In genomic region chr1:51968994-51969393, GRCm38 (mm10) we compare ENCODE assay signal across 13 mouse cellular contexts. TPM values are rescaled to one million over a fixed set of nuclear protein-coding genes. Genes with fewer than 3 reads are reported as not detected.
A peak's percentile ranks its signal among the peaks of the same experiment; 100 is the strongest.
DNase-seq lines count a peak whose midpoint lies in the region; ATAC-seq and TF ChIP-seq lines count a peak whose summit lies in the region.
"Had no signal": no experiment of that assay in that cellular context is flagged by ENCODE, and none has a peak within 500 bp of the region (broad histone marks: within the 10 kb centered on the region; RNA-seq: fewer than 3 reads in every experiment).

No protein-coding gene starts in this region.

- H3K4me2 ChIP-seq in forebrain, embryonic 14.5 days (ENCODE audit: low read length): no peak overlapping the region
- no peak overlapping the region for H3K4me2 ChIP-seq in forebrain, embryonic 11.5 days (ENCODE audit: low read depth, low read length, severe bottlenecking)
- no peak overlapping the region for H3K4me2 ChIP-seq in lung, embryonic 16.5 days (ENCODE audit: low read depth, low read length)
- H3K4me2 ChIP-seq in midbrain, postnatal 0 days (ENCODE audit: low read depth, low read length, poor library complexity, severe bottlenecking): no peak overlapping the region
- H3K4me2 ChIP-seq: heart, embryonic 13.5 days had no signal

- ATAC-seq in forebrain, embryonic 14.5 days: peak; percentile 80
- ATAC-seq in forebrain, embryonic 11.5 days (replicated peaks; ENCODE audit: low FRiP score): no peak
- peak; percentile 64 for ATAC-seq in lung, embryonic 16.5 days (ENCODE audit: low read depth)
- ATAC-seq in midbrain, postnatal 0 days (ENCODE audit: low FRiP score): no peak

- H3K4me1 ChIP-seq in forebrain, embryonic 14.5 days (ENCODE audit: control insufficient read depth, insufficient read depth, low read length): no peaks in the 10 kb centered on the region
- H3K4me1 ChIP-seq in forebrain, embryonic 11.5 days (replicated peaks; ENCODE audit: control insufficient read depth, insufficient read depth, low read length): no peaks in the 10 kb centered on the region
- peaks cover 8% of the 10 kb centered on the region for H3K4me1 ChIP-seq in lung, embryonic 16.5 days (replicated peaks; ENCODE audit: control insufficient read depth, insufficient read depth, low read length)
- H3K4me1 ChIP-seq in lung, adult 2 months (ENCODE audit: control insufficient read depth, insufficient read depth, low read length): no peaks in the 10 kb centered on the region
- no peaks in the 10 kb centered on the region for H3K4me1 ChIP-seq in midbrain, postnatal 0 days (ENCODE audit: insufficient read depth, low read length)
- H3K4me1 ChIP-seq: megakaryocyte, embryonic 14.5 days had no signal

- H3K27ac ChIP-seq in forebrain, embryonic 14.5 days (ENCODE audit: low read depth, low read length): no peak overlapping the region
- no peak overlapping the region for H3K27ac ChIP-seq in forebrain, embryonic 11.5 days (ENCODE audit: low read depth, low read length)
- no peak overlapping the region for H3K27ac ChIP-seq in lung, embryonic 16.5 days (ENCODE audit: low read length)
- no peak overlapping the region for H3K27ac ChIP-seq in midbrain, postnatal 0 days (ENCODE audit: low read depth, low read length)
- H3K27ac ChIP-seq: heart, embryonic 13.5 days had no signal

- TF ChIP-seq POLR2A in lung, adult 2 months (IDR thresholded peaks at IDR 0.05; ENCODE audit: borderline replicate concordance, extremely low read depth, low read depth, low read length): no peak

- H3K9ac ChIP-seq in forebrain, embryonic 14.5 days (ENCODE audit: low read length): no peak overlapping the region
- no peak overlapping the region for H3K9ac ChIP-seq in forebrain, embryonic 11.5 days (ENCODE audit: low read length)
- no peak overlapping the region for H3K9ac ChIP-seq in lung, embryonic 16.5 days (ENCODE audit: low read length)
- no peak overlapping the region for H3K9ac ChIP-seq in midbrain, postnatal 0 days (replicated peaks; ENCODE audit: low read length, poor library complexity, severe bottlenecking)
- H3K9ac ChIP-seq: heart, embryonic 13.5 days had no signal

- H3K9me3 ChIP-seq in forebrain, embryonic 14.5 days (replicated peaks; ENCODE audit: control insufficient read depth, low read length): no peaks in the 10 kb centered on the region
- H3K9me3 ChIP-seq in forebrain, embryonic 11.5 days (ENCODE audit: control insufficient read depth, low read length): no peaks in the 10 kb centered on the region
- no peaks in the 10 kb centered on the region for H3K9me3 ChIP-seq in lung, embryonic 16.5 days (ENCODE audit: control insufficient read depth, low read length)
- no peaks in the 10 kb centered on the region for H3K9me3 ChIP-seq in midbrain, postnatal 0 days (ENCODE audit: low read length)
- H3K9me3 ChIP-seq: heart, embryonic 13.5 days; megakaryocyte, embryonic 14.5 days had no signal

- H3K36me3 ChIP-seq in forebrain, embryonic 14.5 days (ENCODE audit: control insufficient read depth, insufficient read depth, low read length): no peaks in the 10 kb centered on the region
- no peaks in the 10 kb centered on the region for H3K36me3 ChIP-seq in forebrain, embryonic 11.5 days (ENCODE audit: control insufficient read depth, insufficient read depth, low read length)
- no peaks in the 10 kb centered on the region for H3K36me3 ChIP-seq in lung, embryonic 16.5 days (ENCODE audit: control insufficient read depth, insufficient read depth, low read length)
- H3K36me3 ChIP-seq in midbrain, postnatal 0 days (ENCODE audit: insufficient read depth, low read length): no peaks in the 10 kb centered on the region
- H3K36me3 ChIP-seq: heart, embryonic 13.5 days had no signal

- H3K4me3 ChIP-seq in forebrain, embryonic 14.5 days (ENCODE audit: low read depth, low read length): no peak overlapping the region
- no peak overlapping the region for H3K4me3 ChIP-seq in forebrain, embryonic 11.5 days (ENCODE audit: low read depth, low read length)
- H3K4me3 ChIP-seq in lung, embryonic 16.5 days (ENCODE audit: low read length): no peak overlapping the region
- H3K4me3 ChIP-seq in lung, adult 2 months (replicated peaks; ENCODE audit: extremely low read depth, low read depth, low read length): no peak overlapping the region
- no peak overlapping the region for H3K4me3 ChIP-seq in midbrain, postnatal 0 days (ENCODE audit: low read depth, low read length)
- H3K4me3 ChIP-seq: heart, embryonic 13.5 days; megakaryocyte, embryonic 14.5 days had no signal

- peak; percentile 80 for DNase-seq in forebrain, embryonic 14.5 days (ENCODE audit: low spot score)
- no peak for DNase-seq in forebrain, embryonic 11.5 days (ENCODE audit: low spot score)
- DNase-seq in lung, adult 2 months: no peak
- DNase-seq in cerebellum, postnatal 10 days: peak; percentile 80 to 91
- DNase-seq in midbrain, postnatal 0 days (ENCODE audit: low spot score): peak; percentile 71
- DNase-seq in kidney, adult 8-10 months: no peak
- DNase-seq in thymus, postnatal 4 days: no peak
- DNase-seq: adrenal gland, adult 8-10 months had no signal

- no peaks in the 10 kb centered on the region for H3K27me3 ChIP-seq in forebrain, embryonic 14.5 days (replicated peaks; ENCODE audit: control insufficient read depth, insufficient read depth, low read length)
- no peaks in the 10 kb centered on the region for H3K27me3 ChIP-seq in forebrain, embryonic 11.5 days (ENCODE audit: control insufficient read depth, insufficient read depth, low read length)
- H3K27me3 ChIP-seq in lung, embryonic 16.5 days (ENCODE audit: control insufficient read depth, insufficient read depth, low read depth, low read length): no peaks in the 10 kb centered on the region
- H3K27me3 ChIP-seq in midbrain, postnatal 0 days (ENCODE audit: insufficient read depth, low read length): no peaks in the 10 kb centered on the region
- H3K27me3 ChIP-seq: heart, embryonic 13.5 days had no signal

- TF ChIP-seq CTCF in lung, adult 2 months (IDR thresholded peaks at IDR 0.05; ENCODE audit: insufficient read depth, low read length): no peak
- TF ChIP-seq CTCF in midbrain, postnatal 0 days (IDR thresholded peaks at IDR 0.05): no peak

- 2% methylated on average over 1 of the region's 1 CpGs for WGBS in forebrain, embryonic 14.5 days
- WGBS in forebrain, embryonic 11.5 days: 23% methylated on average over 1 of the region's 1 CpGs
- WGBS in lung, embryonic 16.5 days: 8% methylated on average over 1 of the region's 1 CpGs
- 14% methylated on average over 1 of the region's 1 CpGs for WGBS in lung, adult 2 months
- 20% methylated on average over 1 of the region's 1 CpGs for WGBS in midbrain, postnatal 0 days

RNA-seq across cellular contexts. Expression of gene Stat4, which starts 18.0 kb away (rescaled TPM):
- polyA plus RNA-seq in forebrain, embryonic 14.5 days (2014; fragmentation: Nextera tagmentation; extraction: Ambion mirVana): 1.6 TPM in 2 replicates
- polyA plus RNA-seq in forebrain, embryonic 11.5 days (2014; fragmentation: Nextera tagmentation; extraction: Ambion mirVana): 12.0 and 12.4 TPM in 2 replicates
- 1.4 and 2.3 TPM in 2 replicates for polyA plus RNA-seq in lung, embryonic 16.5 days (2015; fragmentation: Nextera tagmentation; extraction: Ambion mirVana)
- polyA plus RNA-seq in lung, adult 2 months (2012; rRNA removed): 0.95 and 1.1 TPM in 2 replicates
- total RNA-seq in midbrain, postnatal 0 days (2014; rRNA removed): 0.60 and 0.80 TPM in 2 replicates
- polyA plus RNA-seq in midbrain, postnatal 0 days (2015; fragmentation: Nextera tagmentation; extraction: Ambion mirVana): 0.61 and 0.74 TPM in 2 replicates
- polyA plus RNA-seq: C2C12 had no signal

RNA-seq across cellular contexts. Expression of gene Myo1b, which starts 53.1 kb away (rescaled TPM):
- polyA plus RNA-seq in forebrain, embryonic 14.5 days (2014; fragmentation: Nextera tagmentation; extraction: Ambion mirVana): 78.1 and 89.1 TPM in 2 replicates
- 109 and 117 TPM in 2 replicates for polyA plus RNA-seq in forebrain, embryonic 11.5 days (2014; fragmentation: Nextera tagmentation; extraction: Ambion mirVana)
- polyA plus RNA-seq in lung, embryonic 16.5 days (2015; fragmentation: Nextera tagmentation; extraction: Ambion mirVana): 80.4 and 83.0 TPM in 2 replicates
- polyA plus RNA-seq in lung, adult 2 months (2012; rRNA removed): 32.9 and 54.1 TPM in 2 replicates
- total RNA-seq in midbrain, postnatal 0 days (2014; rRNA removed): 33.5 and 45.5 TPM in 2 replicates
- polyA plus RNA-seq in midbrain, postnatal 0 days (2015; fragmentation: Nextera tagmentation; extraction: Ambion mirVana): 39.5 and 41.0 TPM in 2 replicates
- total RNA-seq: neutrophil, adult 5-6 weeks had no signal

Comparison
In these comparisons a context has a peak if more than half of its experiments do, and no peak if none do; other contexts are left out.
1. ATAC-seq: peak in forebrain, embryonic 14.5 days (single experiment) and lung, embryonic 16.5 days (single experiment); none in forebrain, embryonic 11.5 days (single experiment) and midbrain, postnatal 0 days (single experiment).
2. DNase-seq: peak in forebrain, embryonic 14.5 days (single experiment), cerebellum, postnatal 10 days (2 of 2) and midbrain, postnatal 0 days (single experiment); none in forebrain, embryonic 11.5 days (single experiment), lung, adult 2 months (single experiment), kidney, adult 8-10 months (0 of 2) and thymus, postnatal 4 days (single experiment).